ENCODE assay signal across 11 mouse cellular contexts in genomic region chr19:57002741-57003459, GRCm38 (mm10). TPM values are rescaled to one million over a fixed set of nuclear protein-coding genes. Genes with fewer than 3 reads are reported as not detected.
DNase-seq lines count a peak whose midpoint lies in the region; ATAC-seq and TF ChIP-seq lines count a peak whose summit lies in the region.
"Had no signal": no experiment of that assay in that cellular context is flagged by ENCODE, and none has a peak within 500 bp of the region (broad histone marks: within the 10 kb centered on the region; RNA-seq: fewer than 3 reads in every experiment).

No protein-coding gene starts in this region.

- no peak for TF ChIP-seq EP300 in heart, adult 2 months (IDR thresholded peaks at IDR 0.05; ENCODE audit: insufficient read depth, low read depth, low read length)

- TF ChIP-seq POLR2A in heart, adult 2 months (IDR thresholded peaks at IDR 0.05; ENCODE audit: insufficient read depth, low read depth, low read length), result no peak
- no peak for TF ChIP-seq POLR2A in lung, adult 2 months (IDR thresholded peaks at IDR 0.05; ENCODE audit: borderline replicate concordance, extremely low read depth, low read depth, low read length)

- no peaks in the 10 kb centered on the region for H3K79me2 ChIP-seq in heart, adult 2 months (replicated peaks; ENCODE audit: control insufficient read depth, insufficient read depth, low read length)

- intact Hi-C loops in heart, adult 2 months (cut with DNase I), result no loop called here
- intact Hi-C loops in heart, postnatal 36 days (cut with DNase I), result no loop called here

- no peaks in the 10 kb centered on the region for H3K36me3 ChIP-seq in heart, adult 2 months (ENCODE audit: control insufficient read depth, insufficient read depth, low read length)
- H3K36me3 ChIP-seq in hindbrain, postnatal 0 days (ENCODE audit: insufficient read depth, low read length), result no peaks in the 10 kb centered on the region
- no peaks in the 10 kb centered on the region for H3K36me3 ChIP-seq in midbrain, postnatal 0 days (ENCODE audit: insufficient read depth, low read length)
- H3K36me3 ChIP-seq: heart, embryonic 15.5 days had no signal

- peak overlapping the region; percentile 40 for H3K27ac ChIP-seq in heart, adult 2 months
- peak overlapping the region; percentile 54; the same call in 1 of the 2 replicates for H3K27ac ChIP-seq in hindbrain, postnatal 0 days
- no peak overlapping the region for H3K27ac ChIP-seq in midbrain, postnatal 0 days (ENCODE audit: low read depth, low read length)
- H3K27ac ChIP-seq: heart, embryonic 15.5 days; liver, embryonic 14.5 days had no signal

- H3K4me2 ChIP-seq in hindbrain, postnatal 0 days (ENCODE audit: low read depth, low read length), result 0 out of 2 replicates have a peak overlapping the region, but pooled peaks have one; percentile 43
- H3K4me2 ChIP-seq in midbrain, postnatal 0 days (ENCODE audit: low read depth, low read length, poor library complexity, severe bottlenecking), result peak overlapping the region; percentile 15; the same call in 1 of the 2 replicates
- H3K4me2 ChIP-seq: heart, embryonic 15.5 days had no signal

- H3K9me3 ChIP-seq in hindbrain, postnatal 0 days (ENCODE audit: low read length), result no peaks in the 10 kb centered on the region
- no peaks in the 10 kb centered on the region for H3K9me3 ChIP-seq in midbrain, postnatal 0 days (ENCODE audit: low read length)
- H3K9me3 ChIP-seq: heart, embryonic 15.5 days had no signal

- no peak for TF ChIP-seq CTCF in heart, adult 2 months (IDR thresholded peaks at IDR 0.05)
- no peak for TF ChIP-seq CTCF in lung, adult 2 months (IDR thresholded peaks at IDR 0.05; ENCODE audit: insufficient read depth, low read length)
- TF ChIP-seq CTCF in hindbrain, postnatal 0 days (IDR thresholded peaks at IDR 0.05; ENCODE audit: low read depth), result no peak; the same call in 1 of the 2 replicates
- no peak for TF ChIP-seq CTCF in midbrain, postnatal 0 days (IDR thresholded peaks at IDR 0.05)

- no peak overlapping the region for H3K9ac ChIP-seq in heart, adult 2 months (ENCODE audit: low read depth, low read length)
- H3K9ac ChIP-seq in hindbrain, postnatal 0 days (replicated peaks; ENCODE audit: low read length), result no peak overlapping the region
- no peak overlapping the region for H3K9ac ChIP-seq in midbrain, postnatal 0 days (replicated peaks; ENCODE audit: low read length, poor library complexity, severe bottlenecking)
- H3K9ac ChIP-seq: heart, embryonic 15.5 days; liver, embryonic 14.5 days had no signal

- H3K4me3 ChIP-seq in heart, adult 2 months, result no peak overlapping the region
- peak overlapping the region; percentile 11 for H3K4me3 ChIP-seq in lung, adult 2 months (replicated peaks; ENCODE audit: extremely low read depth, low read depth, low read length)
- no peak overlapping the region for H3K4me3 ChIP-seq in hindbrain, postnatal 0 days (ENCODE audit: low read length)
- no peak overlapping the region for H3K4me3 ChIP-seq in midbrain, postnatal 0 days (ENCODE audit: low read depth, low read length)
- H3K4me3 ChIP-seq: heart, embryonic 15.5 days had no signal

- ATAC-seq in hindbrain, postnatal 0 days, result no peak
- no peak for ATAC-seq in midbrain, postnatal 0 days (ENCODE audit: low FRiP score)
- ATAC-seq in granulocyte monocyte progenitor cell, adult 5-6 weeks (replicated peaks; ENCODE audit: poor library complexity, severe bottlenecking), result no peak

- no peak for DNase-seq in heart, adult 2 months
- DNase-seq in heart, postnatal 36 days, result no peak
- no peak for DNase-seq in lung, adult 2 months
- DNase-seq in lung, postnatal 36 days, result no peak
- no peak for DNase-seq in hindbrain, postnatal 0 days (ENCODE audit: low spot score)
- no peak for DNase-seq in midbrain, postnatal 0 days (ENCODE audit: low spot score)
- no peak for DNase-seq in adrenal gland, postnatal 14 days
- DNase-seq: thymus, adult 2 months had no signal

- H3K27me3 ChIP-seq in heart, adult 2 months (ENCODE audit: control insufficient read depth, insufficient read depth, low read length), result peaks cover 3% of the 10 kb centered on the region
- H3K27me3 ChIP-seq in hindbrain, postnatal 0 days (ENCODE audit: insufficient read depth, low read length), result peaks cover 11% of the 10 kb centered on the region
- peaks cover 8% of the 10 kb centered on the region; the same call in 1 of the 2 replicates for H3K27me3 ChIP-seq in midbrain, postnatal 0 days (ENCODE audit: insufficient read depth, low read length)

- WGBS in heart, adult 2 months, result 64% methylated on average over 12 of the region's 12 CpGs
- WGBS in lung, adult 2 months, result 52% methylated on average over 12 of the region's 12 CpGs
- WGBS in hindbrain, postnatal 0 days, result 71% methylated on average over 12 of the region's 12 CpGs
- WGBS in midbrain, postnatal 0 days, result 80% methylated on average over 12 of the region's 12 CpGs

- H3K4me1 ChIP-seq in heart, adult 2 months (ENCODE audit: control insufficient read depth, insufficient read depth, low read length), result peaks cover 3% of the 10 kb centered on the region; the same call in 1 of the 2 replicates
- H3K4me1 ChIP-seq in lung, adult 2 months (ENCODE audit: control insufficient read depth, insufficient read depth, low read length), result peaks cover 4% of the 10 kb centered on the region
- peaks cover 30% of the 10 kb centered on the region for H3K4me1 ChIP-seq in hindbrain, postnatal 0 days (ENCODE audit: insufficient read depth, low read length)
- H3K4me1 ChIP-seq in midbrain, postnatal 0 days (ENCODE audit: insufficient read depth, low read length), result peaks cover 5% of the 10 kb centered on the region; the same call in 1 of the 2 replicates

RNA-seq across cellular contexts. Expression of gene Afap1l2, which starts 5.1 kb away (rescaled TPM):
- 1 to 10 TPM; 3.6 TPM for total RNA-seq in heart, adult 2 months (2021)
- 1.8 and 2.9 TPM in 2 replicates for polyA plus RNA-seq in heart, adult 2 months (2012; rRNA removed)
- total RNA-seq in heart, postnatal 36 days (2021), result 1 to 10 TPM; 4.6 to 4.9 TPM
- polyA plus RNA-seq in lung, adult 2 months (2012; rRNA removed), result 7.0 and 10.0 TPM in 2 replicates
- total RNA-seq in hindbrain, postnatal 0 days (2014; rRNA removed), result 20.8 and 22.7 TPM in 2 replicates
- polyA plus RNA-seq in hindbrain, postnatal 0 days (2015; fragmentation: Nextera tagmentation; extraction: Ambion mirVana), result 12.3 and 12.9 TPM in 2 replicates
- 13.2 and 15.3 TPM in 2 replicates for total RNA-seq in midbrain, postnatal 0 days (2014; rRNA removed)
- polyA plus RNA-seq in midbrain, postnatal 0 days (2015; fragmentation: Nextera tagmentation; extraction: Ambion mirVana), result 8.1 and 10.8 TPM in 2 replicates
- total RNA-seq in granulocyte monocyte progenitor cell, adult 5-6 weeks (2014; fragmentation: Nextera tagmentation), result not detected in 2 replicates
- total RNA-seq in granulocyte monocyte progenitor cell, adult 5-6 weeks (2017), result not detected in 2 replicates
- 15.2 and 17.3 TPM in 2 replicates for total RNA-seq in adrenal gland, postnatal 14 days (2021)

Comparison
In these comparisons a context has a peak if more than half of its experiments do, and no peak if none do; other contexts are left out.
1. RNA of gene Afap1l2, which starts 5.1 kb away (total RNA-seq): 20.8 to 22.7 TPM in hindbrain, postnatal 0 days, 13.2 to 15.3 TPM in midbrain, postnatal 0 days, 15.2 to 17.3 TPM in adrenal gland, postnatal 14 days, 4.6 to 4.9 TPM in heart, postnatal 36 days and 3.6 TPM in heart, adult 2 months; not detected in granulocyte monocyte progenitor cell, adult 5-6 weeks; every median in the first group is over 4 times any median in the second.